Mouse (Mus musculus) ES-Bruce4 (cell line): ENCODE data around the gene Pnmal2.

Source experiments
- EP300 ChIP-seq: IDR thresholded peaks from 2 replicates; pipeline ENCODE4 v1.6.1; 2011; ENCODE audit warnings: low read depth, low read length; ENCODE audit not compliant: insufficient read depth
- POLR2A ChIP-seq: IDR thresholded peaks from one replicate; pipeline ENCODE4 v1.8.1; 2011; ENCODE audit warnings: low read length; ENCODE audit not compliant: insufficient read depth

DNA sequence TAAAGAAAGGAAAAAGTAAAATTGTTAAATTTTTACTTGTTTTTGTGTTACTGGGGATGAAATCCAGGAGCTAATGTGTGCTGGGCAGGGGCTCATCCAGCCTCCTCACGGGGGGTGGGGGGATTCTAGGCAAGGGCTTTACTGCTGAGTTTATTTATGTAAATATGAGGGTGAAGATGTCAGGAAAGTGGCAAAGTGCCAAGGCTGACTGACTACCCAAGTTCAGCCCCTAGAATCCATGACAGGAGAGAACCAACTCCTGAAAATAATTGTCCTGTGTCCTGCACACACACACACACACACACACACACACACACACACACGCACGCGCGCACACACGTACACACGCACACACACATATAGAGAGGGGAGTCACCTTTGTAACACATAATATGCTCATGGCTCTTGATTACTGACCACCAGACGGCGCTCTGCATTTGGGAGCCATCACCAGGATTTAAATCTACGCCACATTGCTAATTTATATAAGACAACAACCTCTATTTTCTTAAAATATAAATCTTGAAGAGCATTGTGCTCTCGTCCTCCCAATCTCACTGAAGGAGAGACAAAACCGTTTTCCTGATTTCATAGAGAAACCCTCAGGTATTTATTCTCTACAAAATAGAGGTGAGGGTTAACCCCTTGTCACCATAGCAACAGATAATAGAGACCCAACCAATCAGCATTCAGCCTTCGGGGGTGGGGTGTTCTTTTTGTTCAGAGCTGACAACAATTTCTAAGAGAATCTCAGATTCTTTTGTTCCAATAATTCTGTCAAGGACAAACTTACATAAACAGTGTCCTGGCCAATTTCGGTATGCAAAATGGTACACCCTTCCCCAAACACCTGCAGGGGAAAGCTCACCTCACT, 11.5 kb upstream of the Pnmal2 start:
- TF ChIP-seq POLR2A (no peak), EP300 (no peak)
